Mouse (Mus musculus): ENCODE results near the gene Gm20425. TPM values are rescaled to one million over a fixed set of nuclear protein-coding genes. Genes with fewer than 3 reads are reported as not detected.

The Gm20425 gene
- total and polyA plus RNA-seq, 3 experiments: not detected

- Histone ChIP-seq H3K36me3 (replicated peaks in 1 of 2; ENCODE audit: control insufficient read depth in 1 of 2, insufficient read depth in 1 of 2, low read length in 1 of 2) (no peaks in the 10 kb centered on the region), H3K27ac (ENCODE audit: insufficient read depth, low read depth) (no peak overlapping the region), H3K79me2 (replicated peaks; ENCODE audit: control insufficient read depth, extremely low read depth, insufficient read depth, poor library complexity, severe bottlenecking) (no peaks in the 10 kb centered on the region), H3K9ac (ENCODE audit: insufficient read depth, low read depth) (no peak overlapping the region), H3K4me1 (ENCODE audit: control insufficient read depth in 1 of 2, insufficient read depth in 2 of 2) (no peaks in the 10 kb centered on the region), H3K27me3 (replicated peaks) (peaks cover 33% of the 10 kb centered on the region), H3K4me2 (ENCODE audit: insufficient read depth, low read depth, poor library complexity, severe bottlenecking) (no peak overlapping the region), H3K4me3 (replicated peaks in 1 of 3; ENCODE audit: low read depth in 2 of 3, low read length in 2 of 3, poor library complexity in 1 of 3) (no peak overlapping the region), H3K9me3 (replicated peaks; ENCODE audit: low read length) (no peaks in the 10 kb centered on the region)
- in situ Hi-C loops (cut with MboI; ENCODE audit: low pct_ligation_motif_present, low pct_unique_long_range_greater_than_20kb, low sequenced_read_pairs): no loop called here
- TF ChIP-seq ZC3H11A (IDR thresholded peaks at IDR 0.05; ENCODE audit: low read depth, low read length) (no peak), GABPA (IDR thresholded peaks at IDR 0.05; ENCODE audit: insufficient replicate concordance, low read depth, low read length) (no peak)
- no peak for DNase-seq (ENCODE audit: extremely low read depth)
- dilution Hi-C loops (cut with MboI; ENCODE audit: extremely low pct_ligation_motif_present, extremely low pct_unique_long_range_greater_than_20kb, low sequenced_read_pairs): no loop called here
Measured at GRCm38 (mm10) chr9:103227760-103228159, 2.3 kb downstream of the Gm20425 start.

GRCm38 (mm10) chr9:103226806-103227205 is 3.3 kb downstream of the Gm20425 start:
- dilution Hi-C loops (cut with MboI; ENCODE audit: extremely low pct_ligation_motif_present, extremely low pct_unique_long_range_greater_than_20kb, low sequenced_read_pairs): no loop called here
- Histone ChIP-seq H3K36me3 (replicated peaks in 1 of 2; ENCODE audit: control insufficient read depth in 1 of 2, insufficient read depth in 1 of 2, low read length in 1 of 2) (no peaks in the 10 kb centered on the region), H3K9ac (ENCODE audit: insufficient read depth, low read depth) (no peak overlapping the region), H3K4me3 (replicated peaks in 1 of 3; ENCODE audit: low read depth in 2 of 3, low read length in 2 of 3, poor library complexity in 1 of 3) (no peak overlapping the region), H3K27ac (ENCODE audit: insufficient read depth, low read depth) (no peak overlapping the region), H3K27me3 (replicated peaks) (peaks cover 36% of the 10 kb centered on the region), H3K9me3 (replicated peaks; ENCODE audit: low read length) (no peaks in the 10 kb centered on the region), H3K79me2 (replicated peaks; ENCODE audit: control insufficient read depth, extremely low read depth, insufficient read depth, poor library complexity, severe bottlenecking) (no peaks in the 10 kb centered on the region), H3K4me1 (ENCODE audit: control insufficient read depth in 1 of 2, insufficient read depth in 2 of 2) (no peaks in the 10 kb centered on the region), H3K4me2 (ENCODE audit: insufficient read depth, low read depth, poor library complexity, severe bottlenecking) (no peak overlapping the region)
- in situ Hi-C loops (cut with MboI; ENCODE audit: low pct_ligation_motif_present, low pct_unique_long_range_greater_than_20kb, low sequenced_read_pairs): no loop called here
- DNase-seq (ENCODE audit: extremely low read depth): no peak
- TF ChIP-seq POLR2AphosphoS2 (IDR thresholded peaks at IDR 0.05; ENCODE audit: low read depth, low read length) (no peak), CTCF (conservative IDR thresholded peaks at IDR 0.05 in 1 of 2, IDR thresholded peaks at IDR 0.05 in 1 of 2; ENCODE audit: low read depth in 2 of 2, low read length in 2 of 2) (no peak), JUN (IDR thresholded peaks at IDR 0.05; ENCODE audit: insufficient read depth, low read depth, low read length) (no peak), RAD21 (IDR thresholded peaks at IDR 0.05; ENCODE audit: low read depth, low read length) (no peak), RCOR1 (conservative IDR thresholded peaks at IDR 0.05; ENCODE audit: low read depth, low read length) (no peak), EP300 (IDR thresholded peaks at IDR 0.05; ENCODE audit: low read length) (no peak), CHD2 (IDR thresholded peaks at IDR 0.05; ENCODE audit: low read length) (no peak), MYC (IDR thresholded peaks at IDR 0.05; ENCODE audit: low read depth, low read length) (no peak), NRF1 (IDR thresholded peaks at IDR 0.05; ENCODE audit: low read depth, low read length) (no peak), GABPA (IDR thresholded peaks at IDR 0.05; ENCODE audit: insufficient replicate concordance, low read depth, low read length) (no peak), MEF2A (IDR thresholded peaks at IDR 0.05; ENCODE audit: borderline replicate concordance, low read depth, low read length) (no peak), KAT2A (IDR thresholded peaks at IDR 0.05; ENCODE audit: insufficient replicate concordance, low read length) (no peak), ETS1 (conservative IDR thresholded peaks at IDR 0.05; ENCODE audit: low read depth, low read length) (no peak), MAX (IDR thresholded peaks at IDR 0.05; ENCODE audit: low read length) (no peak), MAZ (IDR thresholded peaks at IDR 0.05; ENCODE audit: low read depth, low read length) (no peak), TCF12 (IDR thresholded peaks at IDR 0.05; ENCODE audit: low read depth, low read length) (no peak), TBP (conservative IDR thresholded peaks at IDR 0.05; ENCODE audit: low read depth, low read length) (no peak), SIN3A (IDR thresholded peaks at IDR 0.05; ENCODE audit: low read length) (no peak), POLR2A (IDR thresholded peaks at IDR 0.05; ENCODE audit: low read depth, low read length) (no peak)
